Mouse (Mus musculus) G1E (cell line): ENCODE measurements around the gene Phc3.

Source experiments
- CTCF ChIP-seq: IDR thresholded peaks from 2 replicates; pipeline ENCODE4 v1.5.1; 2012; ENCODE audit warnings: low read depth, low read length, inconsistent platforms, mixed read lengths
- GATA1 ChIP-seq: IDR thresholded peaks from 2 replicates; pipeline ENCODE4 v1.6.1; 2012; ENCODE audit warnings: borderline replicate concordance, low read length, inconsistent platforms, mixed read lengths
- GATA2 ChIP-seq: IDR thresholded peaks from 2 replicates; pipeline ENCODE4 v1.6.1; 2012; ENCODE audit warnings: low read depth, low read length, inconsistent platforms, borderline replicate concordance
- POLR2AphosphoS5 ChIP-seq: IDR thresholded peaks from 2 replicates; pipeline ENCODE4 v1.6.1; 2012; ENCODE audit warnings: low read depth, low read length, inconsistent platforms; ENCODE audit not compliant: insufficient replicate concordance
- TAL1 ChIP-seq: conservative IDR thresholded peaks from 2 replicates; pipeline ENCODE4 v1.6.1; 2012; ENCODE audit warnings: low read depth, low read length, inconsistent platforms, mixed read lengths

DNA sequence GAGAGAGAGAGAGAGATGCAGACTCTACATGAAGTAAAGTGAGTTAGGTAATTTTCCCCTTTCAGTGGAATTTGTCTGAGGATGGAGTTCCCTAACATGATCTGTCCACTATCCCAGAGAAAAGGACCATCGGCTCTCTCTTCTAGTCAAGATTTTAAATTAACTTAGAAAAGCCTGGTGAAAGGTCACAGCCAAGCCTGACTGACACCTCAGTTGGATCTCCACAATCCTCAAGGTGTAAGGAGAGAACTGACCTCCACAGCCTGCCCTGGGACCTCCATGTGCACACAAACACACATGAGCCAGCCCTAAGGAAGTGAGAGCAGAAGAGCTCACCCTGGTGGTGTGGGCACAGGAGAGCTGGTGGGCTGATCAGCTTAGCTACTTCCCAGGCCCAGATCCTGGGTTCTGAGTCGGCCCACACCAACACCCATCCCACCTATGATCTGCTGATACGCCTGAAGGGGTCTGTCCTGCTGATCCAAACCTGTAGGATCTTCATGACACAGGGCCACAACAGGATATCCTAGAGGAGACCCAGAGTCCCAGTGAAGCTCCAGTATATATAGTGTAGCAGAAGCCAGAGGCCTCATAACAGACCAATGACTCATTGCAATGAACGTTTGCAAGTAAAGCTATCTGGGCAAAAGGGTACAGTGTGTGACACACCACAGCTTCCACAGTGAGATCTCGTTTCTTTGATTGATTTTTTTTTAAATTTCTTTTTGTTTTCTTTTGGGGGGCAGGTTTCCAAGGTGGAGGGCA is 12.6 kb upstream of the Phc3 start:
- TF ChIP-seq GATA2 (no peak), CTCF (no peak), GATA1 (no peak), POLR2AphosphoS5 (no peak), TAL1 (no peak; the same call in 1 of the 2 replicates)
